Mouse (Mus musculus) naive thymus-derived CD4-positive, alpha-beta T cell, adult 2 months (primary cell): Measurements from ENCODE around the gene Slc9a5.

ENCODE experiments used
- DNase-seq: peaks from one replicate; pipeline ENCODE4 v3.0.0-alpha.2; 2011; ENCODE audit warnings: low read depth

Gene Slc9a5

GRCm38 (mm10) chr8:105348450-105349095, at the start of gene Slc9a5:
TSS of gene Slc9a5 (plus strand) at chr8:105348843.
- DNase-seq: peak; percentile 48

- DNase-seq: no peak
These were observed 48.7 kb upstream of the Slc9a5 start for GRCm38 (mm10) chr8:105299962-105300361.

GRCm38 (mm10) chr8:105303396-105303795, 45.2 kb upstream of the Slc9a5 start:
- DNase-seq: no peak

GRCm38 (mm10) chr8:105303874-105304273, 44.8 kb upstream of the Slc9a5 start:
- no peak for DNase-seq

GRCm38 (mm10) chr8:105304325-105305210, 44.1 kb upstream of the Slc9a5 start:
- no peak for DNase-seq

GRCm38 (mm10) chr8:105305211-105306145, 43.2 kb upstream of the Slc9a5 start, which contains the start of gene Elmo3:
TSS of gene Elmo3 (plus strand) at chr8:105305601.
- DNase-seq: peak; percentile 64

- DNase-seq: no peak
These were observed 42.4 kb upstream of the Slc9a5 start for GRCm38 (mm10) chr8:105306146-105306691.

- DNase-seq: no peak
These were observed 41.0 kb upstream of the Slc9a5 start for GRCm38 (mm10) chr8:105307670-105308069.

- no peak for DNase-seq
These were observed 40.2 kb upstream of the Slc9a5 start for GRCm38 (mm10) chr8:105308428-105308827.

- DNase-seq: no peak
These were observed 39.3 kb upstream of the Slc9a5 start for GRCm38 (mm10) chr8:105309142-105309847.

GRCm38 (mm10) chr8:105310118-105310517, 38.5 kb upstream of the Slc9a5 start:
- no peak for DNase-seq

- no peak for DNase-seq
These were observed 36.9 kb upstream of the Slc9a5 start for GRCm38 (mm10) chr8:105311718-105312117.

GRCm38 (mm10) chr8:105312891-105313481, 35.7 kb upstream of the Slc9a5 start:
- no peak for DNase-seq

- DNase-seq: no peak
These were observed 34.8 kb upstream of the Slc9a5 start for GRCm38 (mm10) chr8:105313622-105314402.

GRCm38 (mm10) chr8:105315073-105315769, 33.4 kb upstream of the Slc9a5 start:
- DNase-seq: no peak

- no peak for DNase-seq
These were observed 30.7 kb upstream of the Slc9a5 start for GRCm38 (mm10) chr8:105317941-105318340.

- no peak for DNase-seq
These were observed 29.9 kb upstream of the Slc9a5 start for GRCm38 (mm10) chr8:105318662-105319190.

GRCm38 (mm10) chr8:105323183-105323582, 25.5 kb upstream of the Slc9a5 start:
- no peak for DNase-seq

GRCm38 (mm10) chr8:105325641-105326093, 23.0 kb upstream of the Slc9a5 start:
- no peak for DNase-seq
